Mouse (Mus musculus): ENCODE measurements around the gene Dach1. TPM values are rescaled to one million over a fixed set of nuclear protein-coding genes. Genes with fewer than 3 reads are reported as not detected.

Dach1 gene
- total RNA-seq, 2 experiments from 2014 or later = 2.5 to 3.0 TPM

DNA sequence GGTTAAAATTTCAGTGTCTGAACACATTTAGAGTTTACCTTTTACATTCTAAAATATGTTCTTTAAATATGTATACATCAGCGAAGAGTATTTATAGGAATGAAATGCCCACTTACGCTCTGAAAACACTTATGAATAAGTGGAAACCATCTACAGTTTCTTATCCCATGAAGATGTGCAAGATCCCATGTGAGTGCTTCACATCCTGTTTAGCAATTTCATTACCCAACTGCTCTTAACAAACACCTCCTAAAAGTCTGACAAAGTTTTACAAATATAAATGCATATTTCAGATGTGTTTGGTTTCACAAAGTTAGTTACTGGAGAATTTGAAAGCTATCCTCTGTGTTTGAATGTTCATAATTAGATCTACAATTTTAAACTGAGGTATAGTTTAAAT lies 59.6 kb downstream of the Dach1 start:
- DNase-seq (ENCODE audit: low spot score) = no peak

GRCm38 (mm10) chr14:98108764-98109163 lies 60.8 kb downstream of the Dach1 start:
- DNase-seq (ENCODE audit: low spot score) = no peak

DNA sequence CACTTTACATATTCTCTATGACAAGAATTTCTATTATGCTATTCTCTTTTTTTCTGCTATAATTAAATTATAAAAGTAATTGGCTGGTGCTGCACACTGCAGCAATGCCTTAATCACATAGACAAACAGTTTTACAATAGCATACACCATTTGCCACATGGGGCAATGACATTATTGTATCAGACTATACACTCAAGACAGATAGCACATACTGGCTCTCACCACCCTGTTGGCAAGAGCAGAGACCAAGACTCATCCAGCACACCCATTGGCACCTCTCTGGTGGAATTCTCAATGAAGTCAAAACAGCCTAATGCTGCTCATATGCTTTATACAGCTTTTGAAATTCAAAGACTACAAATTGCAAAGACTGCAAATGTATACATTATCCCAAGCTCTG lies 63.4 kb downstream of the Dach1 start:
- no peak for DNase-seq (ENCODE audit: low spot score)

- DNase-seq (ENCODE audit: low spot score) = no peak
Measured at GRCm38 (mm10) chr14:98104314-98104955, 65.1 kb downstream of the Dach1 start.

GRCm38 (mm10) chr14:98095229-98095628 lies 74.3 kb downstream of the Dach1 start:
- DNase-seq (ENCODE audit: low spot score) = no peak

DNA sequence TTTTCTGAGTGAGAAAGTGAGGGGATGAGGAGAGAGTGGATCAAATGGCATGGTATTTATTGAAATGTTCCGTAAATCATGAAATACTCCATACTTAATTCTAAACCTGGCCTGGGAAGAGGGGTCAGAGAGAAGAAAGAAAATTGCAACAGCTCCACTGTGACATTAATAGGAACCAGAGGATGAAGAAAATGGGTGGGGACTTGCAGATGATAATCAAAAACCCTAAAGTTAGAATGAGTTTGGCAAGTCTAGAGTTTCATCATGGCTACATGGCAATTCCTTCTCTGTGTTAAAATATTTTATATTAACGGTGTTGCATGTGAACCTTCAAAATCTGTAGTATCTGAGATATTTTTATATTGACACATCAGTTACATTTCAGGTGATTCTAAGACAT lies 80.3 kb downstream of the Dach1 start:
- DNase-seq (ENCODE audit: low spot score) = no peak

DNA sequence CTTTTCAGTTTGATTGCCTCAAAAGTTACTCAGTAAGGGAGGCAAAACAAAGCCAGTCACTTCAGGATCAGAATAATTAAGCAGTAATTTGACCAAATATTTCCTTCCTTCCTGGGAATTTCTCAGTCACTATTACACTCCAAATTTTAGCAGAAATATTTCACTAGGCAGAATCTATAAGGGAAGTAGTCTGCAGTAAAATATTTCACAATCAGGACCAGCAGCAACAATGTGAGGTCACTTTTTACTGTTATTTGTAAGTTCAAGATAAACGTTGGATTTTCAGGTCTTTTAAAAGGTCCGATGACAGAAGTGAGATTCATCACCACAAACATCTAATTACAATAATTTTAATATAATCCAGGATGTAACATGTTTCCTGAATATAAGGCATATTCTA lies 82.2 kb downstream of the Dach1 start:
- DNase-seq (ENCODE audit: low spot score) = no peak

DNA sequence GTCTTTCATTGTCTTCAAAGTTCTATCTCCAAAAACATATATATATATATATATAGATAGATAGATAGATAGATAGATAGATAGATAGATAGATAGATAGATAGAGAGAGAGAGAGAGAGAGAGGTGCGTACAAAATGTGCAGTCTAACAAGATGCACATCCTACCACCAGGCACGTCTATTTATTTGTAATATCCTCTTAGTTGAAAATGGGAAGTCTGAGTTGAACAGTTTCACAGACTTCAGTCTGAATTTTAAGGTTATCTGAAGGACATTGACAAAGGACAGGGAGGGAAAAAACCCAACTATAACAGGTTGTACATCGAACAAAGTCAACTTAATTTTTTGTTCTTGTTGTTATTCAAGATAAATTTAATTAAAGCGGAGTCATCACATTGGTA lies 82.8 kb downstream of the Dach1 start:
- DNase-seq (ENCODE audit: low spot score) = no peak

- DNase-seq (ENCODE audit: low spot score) = no peak
Measured at GRCm38 (mm10) chr14:98085141-98085540, 84.4 kb downstream of the Dach1 start.

- no peak for DNase-seq (ENCODE audit: low spot score)
Measured at GRCm38 (mm10) chr14:98084720-98085119, 84.8 kb downstream of the Dach1 start.

- DNase-seq (ENCODE audit: low spot score) = no peak
Measured at GRCm38 (mm10) chr14:98083419-98083818, 86.1 kb downstream of the Dach1 start.

GRCm38 (mm10) chr14:98080014-98080413 lies 89.6 kb downstream of the Dach1 start:
- no peak for DNase-seq (ENCODE audit: low spot score)

GRCm38 (mm10) chr14:98077996-98078395 lies 91.6 kb downstream of the Dach1 start:
- no peak for DNase-seq (ENCODE audit: low spot score)

DNA sequence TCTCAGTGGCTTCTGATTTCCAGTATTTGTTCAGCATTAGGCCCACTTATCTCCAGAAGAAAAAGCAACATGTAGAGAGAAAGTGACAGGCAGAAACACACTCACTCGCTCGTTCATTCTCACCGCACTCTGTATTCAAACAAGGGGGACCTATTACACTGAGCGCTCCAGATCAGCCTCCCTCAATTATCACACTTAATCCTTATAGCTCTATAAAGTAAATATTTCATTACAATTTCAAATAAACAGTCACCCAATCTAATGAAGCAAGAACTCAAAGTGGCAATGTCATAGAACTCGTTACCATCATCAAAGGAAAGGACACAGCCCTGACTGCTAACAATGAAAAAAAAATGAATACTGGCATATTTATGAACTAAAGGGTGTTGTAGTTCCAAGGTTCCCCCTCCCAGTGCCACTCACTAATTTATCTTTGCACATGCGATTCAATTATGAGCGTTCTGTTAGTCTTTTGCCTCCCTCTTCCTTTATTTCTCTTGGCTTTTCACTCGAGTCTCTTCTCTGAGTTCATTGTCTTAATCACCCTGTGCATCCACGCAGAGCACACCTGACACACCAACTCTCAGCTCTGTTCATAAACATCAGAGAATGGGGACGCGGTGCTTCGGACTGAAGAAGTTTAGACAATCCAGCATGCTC lies 96.0 kb downstream of the Dach1 start:
- DNase-seq (ENCODE audit: low spot score) = no peak

DNA sequence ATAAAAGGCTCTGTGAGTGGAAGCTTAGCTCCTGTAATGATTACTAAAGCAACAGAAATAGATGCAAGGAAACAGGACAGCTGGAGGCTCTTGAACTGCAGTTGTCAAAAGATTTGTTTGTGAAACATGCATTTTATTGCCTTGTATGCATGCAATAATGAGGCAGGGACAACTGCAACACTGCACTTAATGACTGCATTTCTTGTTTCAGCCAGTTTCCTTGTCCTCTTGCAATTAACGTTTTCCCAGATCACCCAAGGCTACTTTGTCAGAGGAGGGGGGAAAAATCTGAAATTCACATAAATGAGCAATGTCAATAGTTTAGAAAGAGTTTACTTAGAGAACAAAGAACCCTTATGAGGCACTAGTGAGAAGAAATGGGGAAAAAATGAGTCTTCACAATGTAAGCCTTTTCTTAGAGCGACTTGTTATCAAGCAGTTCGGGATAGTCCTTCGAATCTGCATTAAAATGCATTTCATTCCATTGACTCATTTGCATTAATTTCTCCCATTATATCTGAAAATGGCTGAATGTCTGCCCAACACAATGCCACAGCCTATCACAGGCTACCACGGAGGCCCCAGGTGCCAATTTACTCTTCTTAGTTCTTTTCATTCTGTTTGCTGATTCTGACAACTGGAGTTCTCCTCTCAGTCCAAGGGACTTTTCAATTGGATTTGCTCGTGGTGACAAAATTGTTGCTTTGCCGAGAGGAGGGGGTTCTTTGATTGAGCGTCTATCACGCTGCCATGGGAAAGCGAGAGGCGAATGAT lies 96.7 kb downstream of the Dach1 start:
- no peak for DNase-seq (ENCODE audit: low spot score)

DNA sequence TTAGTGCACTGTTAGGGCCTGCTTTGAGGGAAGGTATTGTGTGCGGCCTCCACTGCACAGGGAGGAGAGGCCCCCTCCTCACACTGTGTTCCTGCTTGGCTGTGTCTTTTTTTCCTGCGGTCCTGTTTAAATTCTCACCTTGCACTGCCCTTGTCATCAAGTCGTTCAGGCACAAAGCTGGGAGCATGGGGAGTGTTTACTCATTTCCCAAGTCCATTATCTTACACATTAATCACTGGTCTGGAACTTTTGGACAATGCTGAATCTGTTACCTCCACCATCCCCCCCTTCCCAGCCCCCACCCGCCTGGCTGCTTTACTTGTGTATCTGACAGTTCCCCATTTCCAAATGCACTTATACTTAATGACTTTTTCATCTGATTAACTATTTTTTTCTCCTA lies 97.7 kb downstream of the Dach1 start:
- no peak for DNase-seq (ENCODE audit: low spot score)

DNA sequence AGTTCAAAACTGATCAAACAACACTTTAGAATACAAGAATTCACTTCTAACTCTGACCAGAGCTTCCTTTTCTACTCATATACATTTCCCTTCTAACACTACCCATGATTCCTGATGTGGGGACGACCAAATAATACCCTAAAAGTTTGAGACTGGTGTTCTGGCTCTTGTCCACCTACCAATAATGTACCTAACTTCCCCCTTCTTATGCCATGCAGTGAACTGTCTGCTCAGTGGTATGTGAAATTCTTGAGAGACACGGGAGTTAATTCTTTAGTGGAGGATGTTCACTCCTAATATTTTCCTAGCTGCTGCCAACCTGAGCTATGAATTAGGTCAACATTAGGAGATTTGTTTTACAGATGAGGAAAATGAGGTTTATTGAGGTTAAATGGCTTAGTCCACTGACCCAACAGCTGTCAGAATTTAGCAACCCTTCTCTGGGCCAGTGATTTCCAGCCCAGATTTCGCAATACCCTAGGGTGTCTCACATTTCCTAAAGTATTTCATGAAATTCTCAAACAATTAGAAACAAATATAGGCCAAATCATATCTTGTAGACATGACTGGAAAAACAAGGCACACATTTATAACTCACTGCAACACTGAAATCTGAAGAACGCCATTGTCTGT lies 102.2 kb downstream of the Dach1 start:
- peak; percentile 30 for DNase-seq (ENCODE audit: low spot score)

DNA sequence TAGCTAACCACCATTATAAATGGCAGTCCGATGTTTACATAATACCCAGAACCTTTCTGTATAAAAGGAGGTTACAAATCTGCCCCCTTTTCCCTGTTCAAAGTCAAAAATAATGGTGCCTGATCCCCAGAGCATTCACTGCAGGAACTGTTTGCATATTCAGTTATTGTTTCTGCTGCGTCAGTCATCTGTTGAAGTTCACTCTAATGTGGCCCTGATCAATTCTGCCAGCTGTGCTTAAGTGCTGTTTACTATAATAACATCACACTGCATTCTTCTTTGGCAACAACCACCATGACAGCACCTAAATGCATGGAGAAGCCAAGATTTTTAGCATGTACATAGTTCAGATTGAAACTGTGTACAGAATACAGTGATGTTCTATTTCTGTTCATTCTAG lies 105.4 kb downstream of the Dach1 start:
- DNase-seq (ENCODE audit: low spot score) = no peak

- DNase-seq (ENCODE audit: low spot score) = no peak
Measured at GRCm38 (mm10) chr14:98049329-98049728, 120.2 kb downstream of the Dach1 start.

- no peak for DNase-seq (ENCODE audit: low spot score)
Measured at GRCm38 (mm10) chr14:98048403-98048802, 121.2 kb downstream of the Dach1 start.

DNA sequence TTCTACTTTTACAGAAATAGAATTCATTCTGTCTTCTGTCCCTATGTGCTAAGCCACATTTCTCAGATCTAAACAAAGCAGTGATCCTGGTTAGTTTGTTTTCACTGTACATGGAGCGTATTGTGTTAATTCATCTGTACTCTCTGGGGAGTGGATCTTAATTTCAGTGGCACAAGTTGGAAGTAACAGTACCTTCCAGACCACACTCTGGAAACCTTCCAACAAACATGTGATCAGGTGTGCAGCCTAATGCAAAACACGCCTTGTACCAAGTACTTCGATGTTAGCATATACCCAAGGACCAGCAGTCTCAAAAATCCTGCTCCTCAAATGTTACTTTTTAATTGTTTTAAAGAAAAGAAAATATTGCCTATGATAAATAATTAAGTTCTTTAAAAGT lies 121.9 kb downstream of the Dach1 start:
- no peak for DNase-seq (ENCODE audit: low spot score)

GRCm38 (mm10) chr14:98046960-98047359 lies 122.6 kb downstream of the Dach1 start:
- DNase-seq (ENCODE audit: low spot score) = no peak

Measured in gastrocnemius, adult 18-20 months (tissue).